Mouse (Mus musculus): ENCODE data around the gene Itgb2. TPM values are rescaled to one million over a fixed set of nuclear protein-coding genes. Genes with fewer than 3 reads are reported as not detected.

The Itgb2 gene
- 36.5 and 50.0 TPM in 2 replicates for polyA plus RNA-seq (2015; fragmentation: Nextera tagmentation; extraction: Ambion mirVana)

DNA sequence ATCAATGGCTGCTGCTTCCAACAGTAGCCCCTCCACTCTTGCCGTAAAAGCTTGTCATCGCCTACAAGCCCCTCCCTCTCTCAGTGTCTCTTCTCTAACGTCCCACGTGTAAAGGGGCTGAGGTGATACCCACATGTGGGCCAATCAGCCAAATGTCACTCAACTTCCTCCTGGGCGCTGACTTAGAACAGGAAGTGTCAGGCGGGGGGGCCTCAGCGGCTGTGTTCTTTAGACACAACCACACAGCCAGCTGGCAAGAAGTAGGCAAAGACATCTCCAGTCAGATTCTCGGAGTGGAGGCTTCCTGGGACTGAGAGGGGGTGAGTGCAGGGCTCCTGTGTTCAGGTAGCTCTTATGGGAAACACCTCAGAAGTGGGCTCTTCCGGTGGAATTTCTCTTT lies at the start of gene Itgb2:
Gene Itgb2 (plus strand): TSS at position 113 of the 400 bp plus-strand sequence.

DNA sequence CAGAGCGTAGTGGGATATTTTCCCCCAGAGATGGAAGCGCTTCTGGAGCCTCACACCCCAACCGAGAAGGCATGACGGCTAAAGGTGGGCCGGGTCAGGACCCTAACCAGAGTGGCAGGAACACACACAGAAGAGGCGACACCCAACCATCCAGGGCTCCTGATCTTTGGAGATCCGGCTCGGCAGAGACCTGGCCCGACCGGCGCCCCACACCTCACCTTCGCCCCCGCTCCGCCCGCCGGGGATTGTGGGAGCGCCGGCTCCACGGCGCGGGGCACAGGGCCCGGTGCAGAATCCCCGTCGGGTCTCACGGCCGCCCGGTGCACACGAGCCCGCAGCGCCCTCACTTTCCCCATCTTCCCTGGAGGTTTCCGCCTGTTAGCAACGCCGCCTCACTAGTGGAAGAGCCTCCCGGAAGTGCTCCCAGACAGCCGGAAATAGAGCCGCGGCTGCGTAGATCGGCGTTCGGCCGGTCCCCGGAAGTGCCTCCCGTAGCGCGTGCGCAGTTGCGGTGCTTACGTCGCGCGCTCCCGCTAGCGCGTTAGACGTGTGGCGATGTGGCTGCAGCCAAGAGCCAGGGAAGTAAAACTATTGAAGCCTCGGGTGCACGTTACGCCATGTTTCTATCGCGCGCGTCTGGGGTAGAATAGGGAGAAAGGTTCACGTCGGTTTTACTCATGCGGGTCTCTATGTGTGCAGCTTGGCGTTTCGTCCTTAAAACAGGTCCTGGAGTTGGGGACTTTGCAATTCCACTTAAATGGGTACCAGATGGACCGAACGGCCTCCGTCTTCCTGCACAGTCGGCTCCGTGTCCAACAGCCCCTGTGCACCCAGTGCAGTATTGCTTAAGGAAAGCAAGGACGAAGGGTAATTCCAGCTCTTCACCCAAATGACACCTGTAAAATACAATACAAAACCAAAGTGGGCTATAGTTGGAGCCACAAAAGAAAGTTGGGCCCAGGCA lies 14.4 kb upstream of the Itgb2 start, which contains the start of gene Fam207a:
Gene Fam207a (minus strand): TSS at position 401 of the 964 bp plus-strand sequence.

GRCm38 (mm10) chr10:77581408-77582284 lies 51.6 kb downstream of the Itgb2 start, which contains the start of gene Pttg1ip:
TSS of gene Pttg1ip (plus strand) at chr10:77581720.

DNA sequence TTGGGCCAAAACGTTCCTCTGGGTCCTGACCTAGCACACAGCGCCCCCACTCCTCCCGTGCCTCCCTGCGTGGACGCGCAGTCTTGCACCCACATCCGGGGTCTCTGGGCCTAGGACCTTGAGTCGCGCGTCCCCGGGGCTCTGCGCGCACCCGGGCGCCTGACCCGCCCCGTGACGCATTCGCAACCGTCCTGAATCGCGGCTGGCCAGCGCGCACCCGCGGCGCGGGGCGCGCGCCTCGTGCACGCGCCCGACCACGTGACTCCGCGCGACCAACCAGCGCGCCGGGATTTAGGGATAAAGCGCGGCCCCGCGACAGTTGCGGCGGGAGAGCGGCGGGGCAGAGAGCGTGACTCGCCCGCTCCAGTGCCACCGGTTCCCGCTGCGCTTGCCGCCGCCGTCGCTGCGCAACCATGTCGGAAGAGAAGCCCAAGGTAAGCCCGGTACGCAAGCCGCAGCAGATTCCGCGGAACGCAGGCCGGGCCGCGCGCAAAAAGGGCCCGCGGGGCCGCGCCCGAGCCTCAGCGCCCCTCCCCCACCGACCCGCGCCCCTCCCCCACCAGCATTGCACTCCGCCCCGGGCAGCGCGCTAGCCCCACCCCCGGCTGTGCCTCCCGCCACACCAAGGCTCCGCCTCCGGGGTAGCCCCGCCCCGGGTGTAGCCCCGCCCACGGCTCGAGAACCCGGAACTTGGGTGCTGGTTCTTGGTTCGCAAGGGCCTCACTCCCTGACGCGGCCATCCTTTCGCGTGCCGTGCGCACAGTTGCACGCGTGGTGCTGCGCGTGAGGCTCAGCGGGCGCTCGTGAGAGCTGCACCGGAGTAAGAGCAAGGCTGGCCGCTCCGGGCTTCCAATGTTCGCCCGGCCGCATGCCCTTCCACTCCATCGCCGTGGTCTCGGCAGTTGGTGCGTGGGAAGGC lies 76.1 kb downstream of the Itgb2 start, which contains the start of the genes Sumo3 and Gm49325:
Gene Sumo3 (plus strand): TSS at position 190 of the 919 bp plus-strand sequence.
Gene Gm49325 (plus strand): TSS at position 290 of the 919 bp plus-strand sequence.

Other genes starting within 250 kb of the Itgb2 start
- 1.8 and 2.9 TPM in 2 replicates for gene Adarb1, start 112.0 kb upstream of the Itgb2 start, polyA plus RNA-seq (2015; fragmentation: Nextera tagmentation; extraction: Ambion mirVana)
- gene Fam207a, start 14.5 kb upstream of the Itgb2 start, polyA plus RNA-seq (2015; fragmentation: Nextera tagmentation; extraction: Ambion mirVana), result 23.5 and 23.9 TPM in 2 replicates
- gene Pttg1ip, start 51.5 kb downstream of the Itgb2 start, polyA plus RNA-seq (2015; fragmentation: Nextera tagmentation; extraction: Ambion mirVana), result 71.1 and 81.7 TPM in 2 replicates
- gene Sumo3, start 75.8 kb downstream of the Itgb2 start, polyA plus RNA-seq (2015; fragmentation: Nextera tagmentation; extraction: Ambion mirVana), result 163 and 182 TPM in 2 replicates
- gene Gm49325, start 75.9 kb downstream of the Itgb2 start, polyA plus RNA-seq (2015; fragmentation: Nextera tagmentation; extraction: Ambion mirVana), result 5.2 and 12.6 TPM in 2 replicates
- gene Ube2g2, start 92.0 kb downstream of the Itgb2 start, polyA plus RNA-seq (2015; fragmentation: Nextera tagmentation; extraction: Ambion mirVana), result 41.2 and 42.6 TPM in 2 replicates
- gene Tspear, start 156.3 kb downstream of the Itgb2 start, polyA plus RNA-seq (2015; fragmentation: Nextera tagmentation; extraction: Ambion mirVana), result 0.10 TPM in 1 of 2 replicates, not detected in the other
- gene Gm19402, start 160.5 kb downstream of the Itgb2 start, polyA plus RNA-seq (2015; fragmentation: Nextera tagmentation; extraction: Ambion mirVana), result not detected in 2 replicates
- not detected in 2 replicates for gene Gm9508, start 167.0 kb downstream of the Itgb2 start, polyA plus RNA-seq (2015; fragmentation: Nextera tagmentation; extraction: Ambion mirVana)
- gene Gm10272, start 176.4 kb downstream of the Itgb2 start, polyA plus RNA-seq (2015; fragmentation: Nextera tagmentation; extraction: Ambion mirVana), result not detected in 2 replicates
- gene Gm10024, start 181.2 kb downstream of the Itgb2 start, polyA plus RNA-seq (2015; fragmentation: Nextera tagmentation; extraction: Ambion mirVana), result not detected in 2 replicates
- gene Gm10142, start 185.6 kb downstream of the Itgb2 start, polyA plus RNA-seq (2015; fragmentation: Nextera tagmentation; extraction: Ambion mirVana), result not detected in 2 replicates
- not detected in 2 replicates for gene Krtap12-1, start 190.3 kb downstream of the Itgb2 start, polyA plus RNA-seq (2015; fragmentation: Nextera tagmentation; extraction: Ambion mirVana)
- gene Gm10100, start 196.2 kb downstream of the Itgb2 start, polyA plus RNA-seq (2015; fragmentation: Nextera tagmentation; extraction: Ambion mirVana), result not detected in 2 replicates
- gene Gm18596, start 212.4 kb downstream of the Itgb2 start, polyA plus RNA-seq (2015; fragmentation: Nextera tagmentation; extraction: Ambion mirVana), result not detected in 2 replicates
- not detected in 2 replicates for gene Gm9736, start 221.1 kb downstream of the Itgb2 start, polyA plus RNA-seq (2015; fragmentation: Nextera tagmentation; extraction: Ambion mirVana)
- gene Gm3233, start 229.4 kb downstream of the Itgb2 start, polyA plus RNA-seq (2015; fragmentation: Nextera tagmentation; extraction: Ambion mirVana), result not detected in 2 replicates
- not detected in 2 replicates for gene Gm3238, start 241.1 kb downstream of the Itgb2 start, polyA plus RNA-seq (2015; fragmentation: Nextera tagmentation; extraction: Ambion mirVana)
- gene Gm7138, start 246.7 kb downstream of the Itgb2 start, polyA plus RNA-seq (2015; fragmentation: Nextera tagmentation; extraction: Ambion mirVana), result not detected in 2 replicates